Mouse (Mus musculus) urinary bladder, adult 18-20 months (tissue): Measurements from ENCODE around the gene Endod1.

ENCODE experiments used
- DNase-seq, 2 experiments: peaks; one replicate each; pipeline ENCODE4 v3.0.0; 2022; ENCODE audit warnings: low spot score in 2 of 2, mixed read lengths in 2 of 2

Gene Endod1

DNA sequence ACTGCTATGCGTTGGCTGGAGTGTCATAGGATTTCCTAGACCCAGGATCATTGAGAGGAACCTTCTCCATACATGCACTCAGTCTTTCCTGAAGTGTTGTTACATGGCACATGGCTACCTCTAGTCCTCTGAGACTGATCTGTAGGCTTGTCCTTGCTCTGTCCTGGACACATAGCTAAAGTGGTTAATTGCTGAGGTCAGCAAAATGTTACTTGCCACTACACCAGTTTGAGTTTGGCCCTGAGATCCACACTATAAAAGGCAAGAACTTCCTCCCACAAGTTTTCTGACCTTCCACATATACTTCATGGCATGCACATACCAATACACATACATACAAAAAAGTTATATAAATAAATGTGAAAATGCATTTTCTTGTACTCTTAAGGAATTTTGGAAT lies 64.7 kb downstream of the Endod1 start:
- DNase-seq = no peak

DNA sequence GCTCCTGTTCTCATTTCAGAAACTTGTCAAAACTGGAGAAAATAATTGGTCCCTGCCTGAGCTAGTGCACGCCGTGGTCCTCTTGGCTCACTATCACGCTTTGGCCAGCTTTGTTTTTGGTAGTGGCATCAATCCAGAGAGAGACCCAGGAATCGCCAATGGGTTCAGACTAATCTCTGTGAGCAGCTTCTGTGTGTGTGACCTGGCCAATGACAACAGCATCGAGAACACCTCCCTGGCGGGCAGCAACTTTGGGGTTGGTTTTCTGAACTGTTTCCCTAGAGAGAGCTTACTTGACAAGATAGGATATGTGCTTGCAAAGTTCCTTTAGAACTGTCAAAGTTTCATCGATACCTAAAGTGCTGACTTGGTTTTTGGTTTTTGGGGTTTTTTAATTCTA lies 66.8 kb downstream of the Endod1 start:
- no peak for DNase-seq

DNA sequence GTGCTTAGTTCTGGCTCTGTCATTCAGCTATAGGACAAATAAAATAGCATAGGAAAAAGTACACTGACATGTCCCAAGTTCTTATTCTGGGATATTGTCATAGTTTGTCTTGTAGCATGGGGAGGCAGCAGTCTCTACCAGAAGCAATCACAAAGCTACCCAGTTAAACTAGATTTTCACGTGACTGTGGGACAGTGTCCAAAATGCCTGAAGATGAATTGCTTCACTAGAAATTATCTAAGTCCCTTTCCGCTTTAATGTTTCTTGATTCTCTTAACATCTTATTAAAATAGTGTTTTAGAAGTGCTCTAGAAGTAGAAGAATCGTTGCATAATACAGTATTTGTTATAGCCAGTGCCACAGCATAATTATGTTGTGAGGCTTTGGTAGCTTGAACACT lies 67.3 kb downstream of the Endod1 start:
- DNase-seq = no peak

DNA sequence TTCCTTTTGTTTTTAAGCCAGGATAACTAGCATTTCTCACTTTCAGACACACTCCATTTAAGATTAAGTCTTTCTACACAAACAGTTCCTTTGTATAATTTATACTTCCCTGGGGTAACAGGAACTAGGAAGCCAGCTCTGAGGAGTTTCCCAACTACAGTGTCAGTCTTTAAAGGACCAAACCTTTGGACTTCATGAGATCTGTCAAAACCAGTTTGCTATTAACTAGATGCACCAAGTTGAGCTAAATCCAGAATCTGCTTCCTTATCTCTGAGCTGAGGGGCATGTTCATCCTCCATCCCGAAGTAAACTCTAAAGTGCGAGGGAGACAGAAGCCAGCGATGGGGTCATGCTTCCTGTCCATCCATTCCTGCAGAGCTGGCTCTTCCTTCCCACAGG lies 74.0 kb downstream of the Endod1 start:
- no peak for DNase-seq

DNA sequence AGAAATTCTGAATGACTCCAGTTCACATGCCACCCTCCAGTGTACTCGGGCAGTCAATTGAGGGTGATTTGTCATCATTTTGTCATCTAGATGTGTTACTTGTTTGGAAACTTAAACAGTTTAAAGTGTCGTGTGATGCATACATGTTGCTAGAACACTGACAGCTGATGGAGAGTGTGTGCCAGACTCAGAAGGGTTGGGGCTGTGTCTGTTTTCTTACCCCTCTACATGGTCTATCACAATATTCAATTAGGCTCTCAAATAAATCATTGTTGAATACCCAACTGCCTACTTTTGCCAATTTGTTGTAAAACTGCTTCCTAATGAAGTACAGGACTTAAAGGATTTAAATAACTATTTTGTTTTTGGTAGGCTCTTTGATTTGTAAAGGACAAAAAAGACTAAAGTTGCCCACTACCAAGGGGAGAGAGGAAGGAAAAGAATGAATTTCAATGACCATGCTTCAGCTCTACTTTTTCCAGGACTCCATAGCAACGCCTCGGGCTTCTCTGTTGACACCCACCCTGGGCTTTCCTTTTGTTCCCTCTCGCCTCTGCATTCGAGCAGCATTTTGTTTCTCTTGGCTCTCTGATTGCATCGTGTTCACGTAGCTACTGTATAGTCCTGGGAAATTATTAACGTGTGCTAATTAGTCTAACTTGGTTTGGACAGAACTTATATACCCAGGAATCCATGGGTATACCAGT lies 76.9 kb downstream of the Endod1 start:
- no peak for DNase-seq
